Mouse (Mus musculus) CH12F3 (cell line): ENCODE data around the gene Prdm16.

Source experiments
- in situ Hi-C: fragments of 300-500 bp; cut with MboI; formaldehyde crosslinking; loops from 2 replicates; pipeline ENCODE4 v1.14.3; 2020; ENCODE audit warnings: low sequenced_read_pairs

Gene Prdm16

DNA sequence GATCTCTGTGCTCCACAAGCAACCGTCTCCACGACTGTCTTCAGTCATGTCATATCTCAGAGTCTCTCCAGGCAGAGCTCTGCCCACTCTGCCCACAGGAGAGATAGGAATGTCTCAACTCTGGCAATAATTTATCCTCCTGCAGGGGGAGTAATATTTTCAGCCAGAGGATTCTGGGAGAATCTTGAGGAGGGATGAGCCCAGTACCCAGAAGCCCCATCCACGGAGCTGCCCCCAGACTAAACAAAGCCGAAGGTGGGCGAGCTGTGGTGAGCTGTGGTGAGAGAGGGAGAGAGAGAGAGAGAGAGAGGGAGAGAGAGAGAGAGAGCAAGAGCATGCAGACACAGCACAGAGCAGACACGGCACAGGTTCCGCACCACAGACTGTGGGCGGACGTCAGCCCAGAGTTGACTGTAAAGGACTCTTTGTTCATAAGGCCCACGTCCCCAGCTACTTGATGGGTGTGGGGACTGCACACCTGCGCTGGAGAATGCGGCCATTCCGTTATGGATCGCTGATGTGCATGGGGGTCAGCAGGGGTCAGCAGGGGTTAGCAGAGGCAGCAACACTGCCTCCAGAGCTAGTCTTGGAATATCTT, 197.1 kb downstream of the Prdm16 start:
- in situ Hi-C loops: no loop called here

DNA sequence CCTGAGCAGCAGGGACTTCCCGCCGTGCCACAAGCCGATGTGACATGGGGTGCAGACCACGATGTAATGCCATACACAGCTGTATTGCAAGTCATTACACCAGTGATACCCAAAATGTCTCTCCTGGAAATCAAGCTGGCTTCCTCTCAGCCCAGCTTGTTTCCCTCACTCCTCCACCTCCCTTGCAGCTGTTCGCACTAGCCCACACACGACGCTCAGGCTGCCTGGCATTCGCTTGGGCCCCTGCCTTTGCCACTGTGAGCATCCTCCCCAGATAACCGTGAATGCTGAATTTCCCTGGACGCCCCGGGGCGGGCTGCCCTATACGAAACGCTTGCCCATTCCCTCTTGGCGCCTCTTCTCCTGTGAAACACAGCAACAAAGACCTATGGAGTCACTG, 198.1 kb downstream of the Prdm16 start:
- in situ Hi-C loops: no loop called here

DNA sequence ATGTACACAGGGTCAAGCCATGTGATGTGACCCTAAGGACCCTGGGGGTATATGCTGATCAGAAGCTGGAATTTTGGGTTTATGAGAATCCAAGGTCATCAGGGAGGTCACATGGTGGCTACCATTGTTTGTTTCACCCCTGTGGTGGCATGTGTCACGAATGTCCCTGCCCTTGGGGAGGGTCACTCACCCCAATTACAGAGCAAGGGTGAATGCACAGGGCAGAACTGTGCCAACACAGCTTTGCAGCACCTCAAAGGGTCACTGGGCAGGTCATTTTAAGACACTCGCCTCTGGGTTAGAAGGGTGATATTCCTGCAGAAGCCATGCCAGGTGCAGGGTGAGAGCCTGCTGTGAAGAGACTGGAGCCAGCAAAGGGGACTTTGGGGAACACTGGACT, 206.9 kb downstream of the Prdm16 start:
- in situ Hi-C loops: no loop called here

DNA sequence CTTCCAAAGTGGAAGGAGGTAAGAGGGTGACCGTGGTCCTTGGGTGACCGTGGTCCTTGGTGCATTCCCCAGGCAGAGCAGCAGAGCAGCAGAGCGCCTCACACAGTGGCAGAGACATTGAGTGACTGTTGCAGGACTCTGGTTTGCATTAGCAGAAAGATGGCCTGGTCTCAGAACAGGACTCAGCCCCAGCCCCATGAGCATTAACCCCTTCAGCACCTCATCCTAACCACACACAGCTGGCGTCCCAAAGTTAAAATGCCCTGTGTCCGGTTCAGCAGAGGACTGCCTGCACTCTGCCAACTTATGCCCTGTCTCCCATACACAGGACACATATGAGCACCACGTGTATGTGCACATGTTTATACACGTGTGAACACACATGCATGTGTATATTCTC, 209.8 kb downstream of the Prdm16 start:
- in situ Hi-C loops: no loop called here

DNA sequence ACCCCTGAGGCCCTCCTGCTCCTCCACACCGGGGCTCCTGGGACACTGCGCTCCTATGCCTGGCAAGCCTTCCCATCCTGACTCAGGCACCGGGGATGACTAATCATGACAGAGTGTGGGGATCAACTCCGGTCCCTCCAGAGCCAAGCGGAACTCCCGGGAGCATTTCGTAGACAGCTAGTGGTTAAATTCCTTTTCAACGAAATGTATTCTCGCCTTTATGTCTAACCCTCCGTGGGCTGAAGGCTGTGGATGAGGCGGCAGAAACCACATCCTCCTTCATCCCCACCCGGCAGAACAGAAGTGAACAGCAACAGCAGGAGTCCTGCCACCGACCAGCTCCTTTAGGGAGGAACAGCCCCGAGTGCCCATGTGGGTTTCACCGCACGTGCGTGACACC, 211.4 kb downstream of the Prdm16 start:
- in situ Hi-C loops: no loop called here

DNA sequence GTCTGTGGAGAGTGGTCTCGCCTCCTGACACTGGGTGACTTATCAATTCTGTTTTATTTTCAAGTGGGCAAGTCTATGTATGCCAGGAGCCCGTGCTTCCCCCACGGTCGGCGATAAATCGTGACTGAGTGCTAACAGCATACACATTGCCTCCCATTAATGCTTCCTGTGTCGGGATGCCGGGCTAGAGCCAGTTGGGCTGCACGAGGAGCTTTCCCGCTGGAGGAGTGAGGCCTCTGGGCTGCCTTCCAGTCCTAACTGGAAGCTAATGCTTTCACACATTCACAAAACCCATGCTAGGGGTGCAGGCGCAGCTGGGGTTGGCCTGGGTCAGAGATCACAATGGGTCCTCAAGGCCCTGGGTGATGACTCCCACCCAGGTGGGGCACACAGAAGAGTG, 212.0 kb downstream of the Prdm16 start:
- in situ Hi-C loops: no loop called here

DNA sequence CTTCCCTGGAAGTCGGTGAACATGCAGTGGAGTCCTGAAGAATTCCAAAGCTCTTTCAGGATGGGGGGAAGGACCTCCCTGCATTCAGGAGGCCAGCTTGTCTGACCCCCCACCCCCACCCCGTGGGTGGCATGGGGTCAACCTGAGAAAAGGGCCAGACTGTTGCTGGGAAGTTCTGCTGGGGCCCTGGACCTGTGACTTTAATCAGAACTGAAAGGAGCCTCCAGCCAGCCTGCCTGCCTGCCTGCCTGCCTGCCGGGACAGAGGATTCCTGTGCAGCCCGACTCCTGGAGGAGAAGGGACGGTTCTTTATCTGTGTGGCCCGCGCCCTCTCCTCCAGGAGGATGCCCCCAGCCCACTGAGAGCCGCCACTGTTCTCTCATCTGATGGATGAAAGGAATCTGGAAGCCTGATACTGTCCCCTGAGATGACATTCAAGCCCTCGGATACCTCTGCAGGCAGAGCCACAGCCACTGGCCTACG, 214.2 kb downstream of the Prdm16 start:
- in situ Hi-C loops: no loop called here

DNA sequence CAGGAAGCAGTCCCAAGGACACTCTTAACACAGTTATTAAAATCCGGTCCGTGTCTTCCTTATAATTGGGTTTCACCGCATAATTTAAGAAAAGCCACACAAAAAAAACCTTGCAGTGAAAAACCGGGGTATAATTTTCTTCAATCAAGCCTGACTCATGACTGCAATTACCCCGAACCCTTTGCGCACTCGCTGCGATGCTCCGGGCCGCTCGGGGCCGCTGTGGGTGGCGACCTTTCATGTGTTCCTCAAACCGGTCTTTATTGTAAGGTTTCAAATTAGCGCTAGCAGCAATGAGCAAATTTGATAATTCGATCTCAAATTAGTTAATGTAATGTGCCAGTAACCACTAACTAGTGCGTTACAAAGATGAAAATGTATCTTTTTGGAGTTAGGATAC, 215.9 kb downstream of the Prdm16 start:
- in situ Hi-C loops: no loop called here

DNA sequence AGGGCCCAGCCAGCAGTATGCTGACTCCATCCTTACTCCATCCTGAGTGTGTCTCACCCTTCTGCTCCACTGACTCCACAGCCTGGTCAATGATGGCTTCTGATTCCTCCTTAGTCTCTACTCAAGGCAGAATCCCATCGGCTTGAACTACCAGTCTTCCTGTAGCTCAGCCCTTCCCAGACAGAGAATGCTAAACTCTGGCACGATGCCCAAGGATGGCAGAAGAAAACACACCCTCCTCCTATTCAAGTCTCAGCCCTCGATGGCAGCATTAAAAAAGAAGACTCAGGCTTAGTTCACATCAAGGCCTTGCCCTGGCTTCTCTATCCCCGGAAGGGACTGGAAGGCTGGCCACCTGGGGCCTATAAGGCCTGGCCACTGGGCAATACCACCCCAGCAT, 216.9 kb downstream of the Prdm16 start:
- in situ Hi-C loops: no loop called here

DNA sequence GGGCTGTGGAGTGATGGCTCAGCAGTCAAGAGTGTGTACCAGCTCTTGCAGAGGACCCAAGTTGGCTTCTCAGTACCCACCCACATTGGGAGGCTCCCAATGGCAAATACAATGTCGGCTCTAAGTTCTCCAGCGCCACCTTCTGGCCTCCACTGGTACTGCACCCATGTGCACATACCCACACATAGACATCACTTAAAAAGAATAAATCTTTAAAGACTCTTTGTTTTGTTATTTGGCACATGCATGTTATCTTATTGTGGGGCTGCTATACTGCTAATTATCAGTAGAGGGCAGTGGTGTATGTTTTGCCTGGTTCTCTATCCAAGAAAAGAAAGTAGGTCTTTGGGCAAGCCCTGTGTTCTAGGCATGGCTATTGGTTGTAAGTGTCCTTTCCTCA, 217.7 kb downstream of the Prdm16 start:
- in situ Hi-C loops: no loop called here

DNA sequence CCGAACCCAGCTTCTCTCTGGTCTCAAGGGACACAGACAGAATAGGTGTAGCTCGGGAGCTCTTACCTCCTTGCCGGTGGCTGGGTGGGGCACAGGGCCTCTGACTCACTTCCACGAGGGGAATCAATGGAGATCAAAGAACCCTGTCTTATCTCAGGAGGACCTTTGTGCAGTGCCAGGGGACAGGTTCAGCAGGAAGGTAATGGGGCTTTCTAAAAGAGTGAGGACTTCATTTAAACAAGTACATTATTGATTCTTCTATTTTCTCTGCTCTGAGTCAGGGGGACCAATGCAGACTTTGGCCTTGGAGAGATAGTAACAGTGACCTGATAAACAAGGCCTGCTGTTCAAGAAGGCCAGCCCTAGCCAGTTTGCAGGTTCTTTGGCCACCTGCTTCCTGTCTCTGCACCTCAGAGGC, 218.3 kb downstream of the Prdm16 start:
- in situ Hi-C loops: no loop called here

DNA sequence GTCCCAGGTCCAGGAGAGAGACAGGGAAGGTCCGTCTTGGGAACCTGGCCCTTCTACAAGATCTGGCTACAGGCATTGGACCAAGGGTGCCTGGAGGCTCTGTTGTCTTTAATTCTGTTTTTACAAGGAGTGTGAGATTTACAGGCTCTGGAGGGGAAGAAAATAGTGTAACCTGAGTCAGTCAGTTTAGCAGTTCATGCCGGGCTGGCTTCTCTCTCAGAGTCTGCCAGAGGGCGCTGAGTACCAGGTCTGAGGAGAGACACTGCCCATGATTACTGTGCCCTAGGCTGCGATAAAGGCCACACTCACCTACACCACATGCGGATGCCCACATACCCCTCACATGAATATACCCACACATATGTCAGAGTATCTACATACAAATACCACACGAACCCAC, 219.9 kb downstream of the Prdm16 start:
- in situ Hi-C loops: no loop called here

DNA sequence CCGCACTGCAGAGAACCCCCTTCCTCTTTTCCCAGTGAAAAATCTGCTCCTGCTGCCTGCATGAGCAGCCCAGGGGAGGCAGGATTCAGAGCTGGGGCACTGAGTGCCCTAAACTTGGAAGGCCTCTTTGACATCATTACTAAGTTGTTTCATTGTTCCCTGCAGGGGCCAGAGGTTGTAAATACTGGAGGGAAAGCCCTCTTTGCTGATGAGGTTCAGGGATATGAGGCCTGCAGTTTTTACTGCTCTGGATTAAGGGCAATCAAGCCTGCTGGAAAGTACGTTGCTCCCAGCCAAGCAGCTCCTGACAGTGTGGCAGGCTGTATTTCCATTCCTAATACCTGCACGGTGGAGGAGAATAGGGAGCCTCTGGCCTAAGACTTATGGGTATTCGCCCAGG, 221.8 kb downstream of the Prdm16 start:
- in situ Hi-C loops: no loop called here

DNA sequence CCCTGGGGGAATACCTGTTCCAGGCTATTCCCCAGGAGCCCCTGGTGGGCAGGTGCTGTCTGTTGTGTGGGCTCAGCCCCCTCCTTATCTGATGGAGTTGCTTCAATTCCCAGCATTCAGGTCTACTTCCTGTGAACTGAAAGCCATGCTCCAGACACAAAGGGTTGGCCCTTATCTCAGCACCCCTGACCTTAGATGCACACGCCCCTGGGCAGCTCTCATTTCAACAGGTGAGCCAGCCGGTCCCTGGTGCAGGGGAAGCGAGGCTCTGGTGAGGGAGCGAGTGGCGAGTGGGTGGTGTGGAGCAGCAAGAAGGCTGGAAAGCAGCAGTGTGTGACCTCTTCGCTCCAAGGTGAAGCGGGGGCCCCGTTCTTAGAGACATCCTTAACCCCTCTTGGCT, 226.1 kb downstream of the Prdm16 start:
- in situ Hi-C loops: no loop called here

DNA sequence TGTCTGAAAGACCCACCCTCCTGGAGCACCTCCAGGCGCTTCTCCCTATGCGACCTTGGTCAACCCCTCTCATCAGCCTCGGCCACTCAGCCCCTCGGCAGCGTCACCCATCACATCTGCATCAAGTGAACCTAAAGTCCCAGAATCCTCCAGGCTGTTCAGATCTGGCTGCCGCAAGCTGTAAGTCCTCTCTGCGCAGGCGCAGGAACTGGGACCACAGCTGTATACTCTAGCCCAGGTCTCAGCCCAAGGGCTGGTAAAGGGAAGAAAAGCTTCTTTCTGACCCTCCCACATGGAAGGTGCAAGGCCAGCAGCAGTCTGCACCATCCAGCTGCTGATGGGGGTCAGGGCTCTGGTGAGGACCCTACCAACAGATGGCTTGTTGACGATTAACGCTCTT, 226.8 kb downstream of the Prdm16 start:
- in situ Hi-C loops: no loop called here

DNA sequence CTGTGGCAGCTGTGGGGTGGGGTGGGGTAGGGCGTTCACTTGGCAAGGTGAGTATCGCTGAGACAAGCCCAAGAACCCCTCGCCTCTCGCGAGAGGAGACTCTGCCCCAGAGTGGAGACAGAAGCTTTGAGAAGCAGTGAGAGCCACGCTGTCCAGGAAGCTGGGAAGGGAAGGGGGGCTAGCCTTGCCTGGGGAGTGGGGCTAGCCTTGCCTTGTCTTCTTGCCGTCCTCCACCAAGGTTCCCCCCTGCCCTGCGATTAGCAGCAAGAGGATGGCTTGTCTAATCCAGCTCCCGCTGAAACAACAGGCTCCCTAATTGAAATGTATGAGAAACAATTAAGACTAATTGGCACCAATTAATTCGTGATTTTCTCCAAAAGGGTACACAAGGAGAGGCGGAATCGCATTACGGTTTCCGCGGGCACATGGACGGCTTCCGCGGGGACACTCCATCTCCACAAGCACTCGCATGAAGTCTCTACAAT, 227.4 kb downstream of the Prdm16 start:
- in situ Hi-C loops: no loop called here

DNA sequence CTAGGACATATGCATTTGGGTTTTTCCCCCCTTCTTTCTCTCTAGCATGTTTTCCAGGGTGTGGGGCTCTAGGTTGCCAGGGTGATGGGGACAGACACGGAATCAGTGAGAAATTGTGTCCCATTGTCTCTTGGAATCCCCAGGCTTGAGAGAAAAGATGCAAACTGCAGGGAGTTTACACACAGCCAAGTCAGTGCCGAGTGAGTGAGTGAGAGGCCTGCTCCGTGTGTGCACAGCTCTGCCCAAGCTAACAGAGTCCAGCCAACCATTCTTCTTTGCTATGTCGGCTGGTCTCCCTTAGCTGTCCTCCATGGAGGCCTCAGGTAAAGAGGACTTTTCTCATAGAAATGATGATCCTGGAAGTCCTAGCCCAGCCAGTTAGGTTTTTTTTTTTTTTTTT, 233.7 kb downstream of the Prdm16 start:
- in situ Hi-C loops: no loop called here

DNA sequence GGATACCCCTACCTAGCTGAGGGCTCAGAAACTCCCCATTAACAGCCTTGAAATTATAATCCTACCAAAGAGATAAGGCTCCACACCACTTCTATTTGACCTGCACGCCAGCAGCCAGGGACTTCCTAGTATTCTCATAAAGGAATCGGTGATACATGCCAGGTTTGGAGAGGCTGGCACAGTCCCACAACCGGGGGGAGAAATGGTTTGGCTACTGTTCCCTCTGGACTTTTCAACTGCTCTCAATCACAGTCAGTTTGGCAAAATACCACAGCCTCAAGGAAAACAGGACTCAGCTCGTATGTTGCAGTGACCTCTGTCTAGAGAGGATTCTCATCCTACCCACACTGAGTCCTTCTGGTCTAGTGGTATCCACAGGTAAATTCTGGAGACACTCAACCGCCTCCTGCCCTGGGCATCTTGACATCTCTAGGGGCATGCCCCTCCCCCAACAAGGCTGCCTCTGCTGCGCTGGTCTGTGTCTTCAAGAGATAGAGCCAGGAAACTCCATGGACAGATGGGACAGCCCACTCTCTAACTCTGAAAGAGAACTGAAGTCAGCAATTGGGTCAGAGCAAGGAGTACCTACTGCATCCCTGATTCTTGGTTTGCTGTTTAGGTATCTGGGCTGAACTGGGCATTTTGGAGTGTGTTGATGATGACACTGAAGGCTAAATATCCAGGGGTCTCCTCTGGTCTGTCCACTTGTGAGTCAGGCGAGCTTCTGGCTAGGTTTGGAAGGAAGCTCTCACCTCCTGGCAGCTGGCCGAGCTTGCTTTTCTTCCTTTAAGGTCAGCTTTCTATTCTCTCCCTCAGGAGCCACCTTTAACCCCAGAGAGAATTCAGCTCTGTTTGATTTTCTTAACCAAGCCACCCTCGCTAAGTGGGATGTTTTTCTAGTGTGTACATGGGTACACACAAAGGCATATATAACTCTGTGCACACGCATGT, 234.4 kb downstream of the Prdm16 start:
- in situ Hi-C loops: no loop called here

DNA sequence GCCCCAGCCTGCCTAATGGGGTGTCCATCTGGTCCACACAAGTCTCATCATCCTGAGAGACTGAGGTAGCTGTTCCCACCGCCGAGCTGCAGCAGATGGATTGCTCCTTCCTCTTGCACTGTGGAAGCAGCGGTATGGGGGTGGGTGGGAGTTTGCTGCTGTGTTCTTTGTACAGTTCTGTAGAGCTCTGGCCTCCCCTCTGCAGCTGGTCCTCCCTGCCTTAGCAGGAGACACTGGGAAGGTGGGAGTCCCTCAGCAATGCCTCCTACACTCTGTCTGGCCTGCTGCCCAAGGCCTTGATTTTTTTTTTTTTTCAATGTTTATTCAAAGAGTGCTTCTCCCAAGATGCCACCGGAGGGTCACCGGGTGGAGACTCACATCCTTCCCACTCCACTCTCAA, 235.3 kb downstream of the Prdm16 start:
- in situ Hi-C loops: no loop called here

DNA sequence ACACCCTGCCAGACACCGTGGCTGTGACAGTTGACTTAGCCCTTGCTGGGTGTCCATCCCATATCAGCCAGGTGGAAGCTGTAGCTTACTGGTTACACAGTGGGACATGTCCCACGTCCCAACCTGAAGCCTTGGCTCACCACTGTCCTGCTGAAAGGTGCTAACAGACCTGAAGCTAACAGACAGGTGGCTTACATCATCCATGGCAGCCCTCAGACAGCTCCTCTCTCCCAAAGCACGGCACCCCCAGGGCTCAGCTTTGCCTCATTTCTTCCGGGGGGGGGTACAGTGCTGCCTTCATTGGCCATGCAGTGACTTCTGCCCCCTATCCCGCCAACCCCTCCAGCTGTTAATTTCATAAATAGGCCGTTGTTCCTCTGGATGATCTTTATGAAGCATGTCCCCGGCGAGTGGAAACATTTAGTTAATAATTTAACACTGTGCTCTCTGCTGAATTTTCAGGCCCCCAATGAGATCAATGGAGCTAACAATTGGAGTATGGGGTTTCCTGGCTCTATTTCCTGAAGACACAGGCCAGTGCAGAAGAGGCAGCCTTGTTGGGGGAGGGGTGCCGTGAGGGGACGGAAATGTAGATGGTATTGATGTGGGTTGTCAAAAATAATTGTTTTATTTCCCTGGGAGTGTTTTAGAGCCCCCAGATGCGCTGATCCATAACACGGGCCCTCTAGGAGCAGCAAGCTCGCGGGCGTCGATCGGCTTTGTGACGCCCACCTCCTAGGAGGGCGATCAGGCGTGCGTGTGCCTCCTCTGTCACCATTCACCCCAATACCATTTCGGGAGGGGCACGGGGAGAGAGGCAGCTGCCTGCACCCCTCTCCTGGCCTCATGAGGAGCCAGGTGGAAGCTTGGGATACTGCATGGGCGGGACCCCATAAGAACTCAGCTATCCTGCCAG, 236.2 kb downstream of the Prdm16 start:
- in situ Hi-C loops: no loop called here

DNA sequence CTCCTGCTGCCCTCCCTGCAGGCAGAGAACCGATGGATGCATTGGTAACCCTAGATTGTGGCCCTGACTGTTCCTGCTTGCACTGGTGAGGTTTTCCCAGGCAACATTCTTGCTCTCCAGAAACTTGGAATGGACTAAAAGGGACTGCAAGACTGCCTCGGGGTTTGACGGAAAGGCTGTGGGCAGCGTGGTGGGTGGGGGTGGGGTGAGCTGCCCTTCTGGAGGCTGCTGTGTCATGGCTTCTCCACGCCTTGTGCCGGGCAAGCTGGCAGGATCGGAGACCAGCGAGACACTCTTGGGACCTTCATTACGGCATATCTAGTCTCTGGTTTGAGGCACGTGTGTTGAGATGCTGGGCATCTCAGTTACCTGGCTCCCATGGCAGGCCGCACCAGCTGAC, 237.0 kb downstream of the Prdm16 start:
- in situ Hi-C loops: no loop called here
